ENCODE assay signal across 8 mouse cellular contexts in genomic region chr2:181582358-181582757, GRCm38 (mm10). TPM values are rescaled to one million over a fixed set of nuclear protein-coding genes. Genes with fewer than 3 reads are reported as not detected.
DNase-seq lines count a peak whose midpoint lies in the region; ATAC-seq and TF ChIP-seq lines count a peak whose summit lies in the region.

No protein-coding gene starts in this region.

- TF ChIP-seq CTCF in lung, postnatal 0 days (IDR thresholded peaks at IDR 0.05), result no peak
- TF ChIP-seq CTCF in intestine, postnatal 0 days (IDR thresholded peaks at IDR 0.05; ENCODE audit: low read depth), result no peak

- no peak for TF ChIP-seq EP300 in lung, postnatal 0 days (IDR thresholded peaks at IDR 0.05)

- 89% methylated on average over 2 of the region's 2 CpGs for WGBS in lung, postnatal 0 days
- WGBS in intestine, postnatal 0 days, result 81% methylated on average over 2 of the region's 2 CpGs
- WGBS in neural tube, embryonic 12.5 days, result 80% methylated on average over 2 of the region's 2 CpGs

- H3K4me1 ChIP-seq in erythroblast, embryonic 14.5 days (ENCODE audit: control insufficient read depth), result peaks cover 75% of the 10 kb centered on the region
- H3K4me1 ChIP-seq in lung, postnatal 0 days (ENCODE audit: insufficient read depth, low read depth, low read length), result peaks cover 9% of the 10 kb centered on the region
- peaks cover 13% of the 10 kb centered on the region; the same call in 1 of the 2 replicates for H3K4me1 ChIP-seq in intestine, postnatal 0 days (replicated peaks; ENCODE audit: control insufficient read depth, insufficient read depth, low read length)
- peaks cover 19% of the 10 kb centered on the region for H3K4me1 ChIP-seq in neural tube, embryonic 12.5 days

- H3K27ac ChIP-seq in lung, postnatal 0 days (ENCODE audit: low read length), result no peak overlapping the region
- H3K27ac ChIP-seq in intestine, postnatal 0 days (ENCODE audit: low read depth, low read length), result no peak overlapping the region
- no peak overlapping the region for H3K27ac ChIP-seq in neural tube, embryonic 12.5 days

- H3K4me3 ChIP-seq in erythroblast, embryonic 14.5 days (replicated peaks), result peak overlapping the region; percentile 83
- no peak overlapping the region for H3K4me3 ChIP-seq in lung, postnatal 0 days (ENCODE audit: low read depth, low read length)
- H3K4me3 ChIP-seq in intestine, postnatal 0 days (ENCODE audit: low read depth, low read length), result 0 out of 2 replicates have a peak overlapping the region, but pooled peaks have one; percentile 86
- H3K4me3 ChIP-seq in neural tube, embryonic 12.5 days, result no peak overlapping the region

- no peak for ATAC-seq in erythroblast, adult 5-6 weeks (replicated peaks; ENCODE audit: low FRiP score, poor library complexity, severe bottlenecking)
- ATAC-seq in lung, postnatal 0 days, result no peak
- no peak for ATAC-seq in intestine, postnatal 0 days
- ATAC-seq in neural tube, embryonic 12.5 days (ENCODE audit: low FRiP score, low read depth), result 0 out of 2 replicates have a peak, but pooled peaks have one; percentile 1

- H3K4me2 ChIP-seq in lung, postnatal 0 days (replicated peaks; ENCODE audit: low read depth, low read length), result no peak overlapping the region; the same call in 1 of the 2 replicates
- H3K4me2 ChIP-seq in intestine, postnatal 0 days (replicated peaks; ENCODE audit: low read depth), result peak overlapping the region; percentile 90
- H3K4me2 ChIP-seq in neural tube, embryonic 12.5 days (replicated peaks), result peak overlapping the region; percentile 92

- DNase-seq in lung, postnatal 0 days (ENCODE audit: low spot score), result peak; percentile 4
- DNase-seq in lung, postnatal 25 days (ENCODE audit: low spot score), result no peak
- no peak for DNase-seq in adrenal gland, postnatal 10 days
- DNase-seq in urinary bladder, postnatal 14 days (ENCODE audit: low spot score), result no peak

- H3K36me3 ChIP-seq in erythroblast, embryonic 14.5 days (ENCODE audit: control insufficient read depth), result peaks cover 52% of the 10 kb centered on the region
- 0 out of 2 replicates have a peak, but pooled peaks cover 9% of the 10 kb centered on the region for H3K36me3 ChIP-seq in lung, postnatal 0 days (ENCODE audit: insufficient read depth, low read length)
- H3K36me3 ChIP-seq in intestine, postnatal 0 days (ENCODE audit: control insufficient read depth, insufficient read depth), result peaks cover 31% of the 10 kb centered on the region
- peaks cover 39% of the 10 kb centered on the region for H3K36me3 ChIP-seq in neural tube, embryonic 12.5 days

- H3K27me3 ChIP-seq in erythroblast, embryonic 14.5 days (ENCODE audit: control insufficient read depth), result no peaks in the 10 kb centered on the region
- no peaks in the 10 kb centered on the region for H3K27me3 ChIP-seq in lung, postnatal 0 days (replicated peaks; ENCODE audit: insufficient read depth, low read length)
- no peaks in the 10 kb centered on the region for H3K27me3 ChIP-seq in intestine, postnatal 0 days (replicated peaks; ENCODE audit: control insufficient read depth, insufficient read depth, low read length)
- no peaks in the 10 kb centered on the region for H3K27me3 ChIP-seq in neural tube, embryonic 12.5 days (replicated peaks)

- H3K9me3 ChIP-seq in erythroblast, embryonic 14.5 days (ENCODE audit: control insufficient read depth, low read length), result no peaks in the 10 kb centered on the region
- no peaks in the 10 kb centered on the region for H3K9me3 ChIP-seq in lung, postnatal 0 days (ENCODE audit: low read length)
- H3K9me3 ChIP-seq in intestine, postnatal 0 days (ENCODE audit: control insufficient read depth), result no peaks in the 10 kb centered on the region
- no peaks in the 10 kb centered on the region for H3K9me3 ChIP-seq in neural tube, embryonic 12.5 days

- no peak overlapping the region for H3K9ac ChIP-seq in lung, postnatal 0 days (replicated peaks; ENCODE audit: low read depth)
- no peak overlapping the region; the same call in 1 of the 2 replicates for H3K9ac ChIP-seq in intestine, postnatal 0 days (ENCODE audit: low read depth, low read length)
- H3K9ac ChIP-seq in neural tube, embryonic 12.5 days, result no peak overlapping the region

RNA-seq across cellular contexts. Expression of gene Uckl1, which starts 2.3 kb away (rescaled TPM):
- 1.5 and 1.9 TPM in 2 replicates for polyA plus RNA-seq in erythroblast, embryonic 14.5 days (2012)
- 18.8 and 40.8 TPM in 2 replicates for total RNA-seq in erythroblast, adult 5-6 weeks (2015; ENCODE audit: low replicate concordance)
- total RNA-seq in erythroblast, adult 5-6 weeks (2017; ENCODE audit: low replicate concordance), result 11.6 and 16.0 TPM in 2 replicates
- polyA plus RNA-seq in lung, postnatal 0 days (2015; fragmentation: Nextera tagmentation; extraction: Ambion mirVana), result 41.8 and 43.3 TPM in 2 replicates
- polyA plus RNA-seq in intestine, postnatal 0 days (2015; fragmentation: Nextera tagmentation; extraction: Ambion mirVana), result 49.4 and 60.2 TPM in 2 replicates
- 59.9 and 65.9 TPM in 2 replicates for polyA plus RNA-seq in neural tube, embryonic 12.5 days (2016; fragmentation: Nextera tagmentation; extraction: Ambion mirVana)
- 10 to 100 TPM; 55.1 to 86.5 TPM for total RNA-seq in adrenal gland, postnatal 10 days (2021)

RNA-seq across cellular contexts. Expression of gene Prpf6, which starts 9.3 kb away (rescaled TPM):
- 1.4 and 1.5 TPM in 2 replicates for polyA plus RNA-seq in erythroblast, embryonic 14.5 days (2012)
- total RNA-seq in erythroblast, adult 5-6 weeks (2015; ENCODE audit: low replicate concordance), result 9.2 and 16.9 TPM in 2 replicates
- total RNA-seq in erythroblast, adult 5-6 weeks (2017; ENCODE audit: low replicate concordance), result 21.0 and 30.1 TPM in 2 replicates
- 32.3 and 33.6 TPM in 2 replicates for polyA plus RNA-seq in lung, postnatal 0 days (2015; fragmentation: Nextera tagmentation; extraction: Ambion mirVana)
- polyA plus RNA-seq in intestine, postnatal 0 days (2015; fragmentation: Nextera tagmentation; extraction: Ambion mirVana), result 30.6 and 33.9 TPM in 2 replicates
- polyA plus RNA-seq in neural tube, embryonic 12.5 days (2016; fragmentation: Nextera tagmentation; extraction: Ambion mirVana), result 72.9 and 78.0 TPM in 2 replicates
- total RNA-seq in adrenal gland, postnatal 10 days (2021), result 10 to 100 TPM; 51.4 to 58.3 TPM

RNA-seq across cellular contexts. Expression of gene Zfp512b, which starts 10.2 kb away (rescaled TPM):
- 0.22 and 0.24 TPM in 2 replicates for polyA plus RNA-seq in erythroblast, embryonic 14.5 days (2012)
- total RNA-seq in erythroblast, adult 5-6 weeks (2015; ENCODE audit: low replicate concordance), result 2.1 and 6.3 TPM in 2 replicates
- 1.5 and 5.1 TPM in 2 replicates for total RNA-seq in erythroblast, adult 5-6 weeks (2017; ENCODE audit: low replicate concordance)
- 21.8 and 24.4 TPM in 2 replicates for polyA plus RNA-seq in lung, postnatal 0 days (2015; fragmentation: Nextera tagmentation; extraction: Ambion mirVana)
- polyA plus RNA-seq in intestine, postnatal 0 days (2015; fragmentation: Nextera tagmentation; extraction: Ambion mirVana), result 13.0 and 16.2 TPM in 2 replicates
- polyA plus RNA-seq in neural tube, embryonic 12.5 days (2016; fragmentation: Nextera tagmentation; extraction: Ambion mirVana), result 86.5 and 89.6 TPM in 2 replicates
- total RNA-seq in adrenal gland, postnatal 10 days (2021), result 10 to 100 TPM; 52.5 to 92.4 TPM

RNA-seq across cellular contexts. Expression of gene Samd10, which starts 16.7 kb away (rescaled TPM):
- polyA plus RNA-seq in erythroblast, embryonic 14.5 days (2012), result 0.08 TPM in 1 of 2 replicates, not detected in the other
- 0.63 and 4.0 TPM in 2 replicates for total RNA-seq in erythroblast, adult 5-6 weeks (2015; ENCODE audit: low replicate concordance)
- 0.56 and 1.9 TPM in 2 replicates for total RNA-seq in erythroblast, adult 5-6 weeks (2017; ENCODE audit: low replicate concordance)
- polyA plus RNA-seq in lung, postnatal 0 days (2015; fragmentation: Nextera tagmentation; extraction: Ambion mirVana), result 20.8 and 21.3 TPM in 2 replicates
- 18.5 and 18.8 TPM in 2 replicates for polyA plus RNA-seq in intestine, postnatal 0 days (2015; fragmentation: Nextera tagmentation; extraction: Ambion mirVana)
- polyA plus RNA-seq in neural tube, embryonic 12.5 days (2016; fragmentation: Nextera tagmentation; extraction: Ambion mirVana), result 107 and 112 TPM in 2 replicates
- 10 to 100 TPM in 1 of 2 experiments, 1 to 10 TPM in 1; 10.0 to 11.7 TPM for total RNA-seq in adrenal gland, postnatal 10 days (2021)

Comparison
In these comparisons a context has a peak if more than half of its experiments do, and no peak if none do; other contexts are left out.
1. H3K4me3 ChIP-seq: peak in erythroblast, embryonic 14.5 days (single experiment) and intestine, postnatal 0 days (single experiment); none in lung, postnatal 0 days (single experiment) and neural tube, embryonic 12.5 days (single experiment).
2. RNA of gene Uckl1, which starts 2.3 kb away (polyA plus RNA-seq): 59.9 to 65.9 TPM in neural tube, embryonic 12.5 days, 49.4 to 60.2 TPM in intestine, postnatal 0 days and 41.8 to 43.3 TPM in lung, postnatal 0 days; 1.5 to 1.9 TPM in erythroblast, embryonic 14.5 days; every median in the first group is over 10 times any median in the second.
3. RNA of gene Prpf6, which starts 9.3 kb away (polyA plus RNA-seq): 72.9 to 78.0 TPM in neural tube, embryonic 12.5 days, 32.3 to 33.6 TPM in lung, postnatal 0 days and 30.6 to 33.9 TPM in intestine, postnatal 0 days; 1.4 to 1.5 TPM in erythroblast, embryonic 14.5 days; every median in the first group is over 10 times any median in the second.
4. RNA of gene Zfp512b, which starts 10.2 kb away (polyA plus RNA-seq): 86.5 to 89.6 TPM in neural tube, embryonic 12.5 days, 21.8 to 24.4 TPM in lung, postnatal 0 days and 13.0 to 16.2 TPM in intestine, postnatal 0 days; 0.22 to 0.24 TPM in erythroblast, embryonic 14.5 days; every median in the first group is over 10 times any median in the second.